Mouse (Mus musculus) olfactory bulb, adult 2 months (tissue): ENCODE data around the gene Pkm.

Experiments
- CTCF ChIP-seq: fragments of 200-500 bp; IDR thresholded peaks from 2 replicates; pipeline ENCODE4 v1.5.1; 2012; ENCODE audit warnings: low read depth, mild to moderate bottlenecking, low read length, moderate library complexity; ENCODE audit not compliant: insufficient read depth
- POLR2A ChIP-seq: fragments of 200-500 bp; IDR thresholded peaks from 2 replicates; pipeline ENCODE4 v1.6.1; 2012; ENCODE audit warnings: mild to moderate bottlenecking, low read depth, low read length, moderate library complexity; ENCODE audit not compliant: insufficient read depth

DNA sequence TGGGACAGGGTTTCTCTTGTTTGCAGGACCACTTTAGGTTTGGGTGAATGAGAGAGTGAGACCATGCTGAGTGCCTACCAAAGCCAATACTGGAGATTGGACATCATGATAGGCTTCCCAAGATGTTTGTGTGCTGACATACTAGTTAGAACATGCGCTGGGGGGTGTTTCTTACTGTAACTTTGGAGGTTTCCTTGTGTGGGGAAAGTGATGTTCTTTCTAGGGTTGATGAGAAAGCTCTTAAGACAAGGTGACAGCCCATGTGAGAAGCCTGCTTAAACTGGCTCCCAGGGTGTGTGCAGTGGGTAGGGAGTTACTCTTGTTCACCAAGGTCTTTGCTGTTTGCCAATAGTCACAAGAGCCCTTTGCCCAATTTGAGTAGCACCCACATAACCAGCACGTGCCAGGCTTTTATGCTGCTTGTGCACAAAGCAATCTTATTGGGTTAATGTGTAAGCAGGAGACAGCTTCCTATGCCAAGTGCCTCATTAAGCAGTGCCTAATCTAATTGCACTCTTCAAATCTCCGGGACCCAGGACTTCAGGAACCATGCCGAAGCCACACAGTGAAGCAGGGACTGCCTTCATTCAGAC lies 8.6 kb downstream of the Pkm start:
- no peak for TF ChIP-seq CTCF
- no peak for TF ChIP-seq POLR2A
